Mouse (Mus musculus): Measurements from ENCODE around the gene Epo.

DNA sequence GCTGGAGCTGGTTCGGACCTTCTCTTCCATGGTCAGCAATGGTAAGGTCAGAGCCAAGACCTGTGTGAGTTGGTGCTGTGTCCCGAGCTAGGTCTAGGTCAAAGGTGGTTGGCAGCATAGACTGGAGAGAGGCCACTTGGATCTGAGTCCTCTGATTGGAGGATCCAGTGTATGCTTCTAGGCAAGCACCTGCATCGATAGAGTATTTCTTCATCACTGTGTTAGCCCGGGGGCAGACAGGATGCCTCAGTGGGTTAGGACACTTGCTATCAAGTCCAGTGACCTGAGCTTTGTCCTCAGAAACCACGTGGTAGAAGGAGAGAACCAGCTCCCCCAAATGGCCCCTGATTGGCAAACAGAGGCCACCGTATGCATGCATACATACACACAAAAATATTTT is 47.2 kb upstream of the Epo start:
- TF ChIP-seq POLR2A (IDR thresholded peaks at IDR 0.05; ENCODE audit: borderline replicate concordance, control insufficient read depth, low read depth, low read length) = no peak
- TF ChIP-seq CTCF (IDR thresholded peaks at IDR 0.05; ENCODE audit: control insufficient read depth, insufficient read depth, low read length) = no peak
